Mouse (Mus musculus): ENCODE measurements around the gene Nr1d1. TPM values are rescaled to one million over a fixed set of nuclear protein-coding genes. Genes with fewer than 3 reads are reported as not detected.
A peak's percentile ranks its signal among the peaks of the same experiment; 100 is the strongest.

Gene Nr1d1
- polyA plus RNA-seq, 1 experiment from 2014 or later = 2.5 TPM

GRCm38 (mm10) chr11:98729119-98729588 lies 46.0 kb downstream of the Nr1d1 start, which contains the start of gene Med24:
Med24 (minus strand) TSS chr11:98729435.
- Histone ChIP-seq H3K4me3 (ENCODE audit: low read depth, low read length) (peak within 1 kb of the TSS; percentile 51), H3K9me3 (ENCODE audit: control insufficient read depth, low read length) (0 out of 2 replicates have a peak, but pooled peaks cover 2% of the 10 kb centered on the region), H3K9ac (ENCODE audit: low read length) (peak within 1 kb of the TSS; percentile 63), H3K27ac (ENCODE audit: low read depth) (no peak within 1 kb of the TSS), H3K4me2 (ENCODE audit: low read length) (peak within 1 kb of the TSS; percentile 90), H3K27me3 (replicated peaks; ENCODE audit: control insufficient read depth, insufficient read depth, low read length) (no peaks in the 10 kb centered on the region), H3K4me1 (replicated peaks; ENCODE audit: control insufficient read depth, insufficient read depth, low read length) (peaks cover 5% of the 10 kb centered on the region; the same call in 1 of the 2 replicates), H3K36me3 (ENCODE audit: control insufficient read depth, insufficient read depth, low read length) (peaks cover 12% of the 10 kb centered on the region)
- WGBS = 0% methylated on average over 16 of the region's 16 CpGs
- ATAC-seq (replicated peaks; ENCODE audit: low FRiP score, low TSS enrichment, low read depth) (peak; percentile 88), DNase-seq (ENCODE audit: low spot score) (peak; percentile 85)

- no peak overlapping the region for H3K4me3 ChIP-seq (ENCODE audit: low read depth, low read length)
- H3K9ac ChIP-seq (ENCODE audit: low read length) = no peak overlapping the region
- no peak for ATAC-seq (replicated peaks; ENCODE audit: low FRiP score, low TSS enrichment, low read depth)
- DNase-seq (ENCODE audit: low spot score) = no peak
- peaks cover 14% of the 10 kb centered on the region for H3K36me3 ChIP-seq (ENCODE audit: control insufficient read depth, insufficient read depth, low read length)
- WGBS = 95% methylated on average over 15 of the region's 15 CpGs
- peaks cover 5% of the 10 kb centered on the region; the same call in 1 of the 2 replicates for H3K4me1 ChIP-seq (replicated peaks; ENCODE audit: control insufficient read depth, insufficient read depth, low read length)
- H3K27me3 ChIP-seq (replicated peaks; ENCODE audit: control insufficient read depth, insufficient read depth, low read length) = no peaks in the 10 kb centered on the region
- no peak overlapping the region for H3K4me2 ChIP-seq (ENCODE audit: low read length)
- H3K27ac ChIP-seq (ENCODE audit: low read depth) = no peak overlapping the region
- H3K9me3 ChIP-seq (ENCODE audit: control insufficient read depth, low read length) = no peaks in the 10 kb centered on the region
These were observed 49.1 kb downstream of the Nr1d1 start for GRCm38 (mm10) chr11:98725926-98726506.

GRCm38 (mm10) chr11:98723098-98723497 lies 52.0 kb downstream of the Nr1d1 start:
- ATAC-seq (replicated peaks; ENCODE audit: low FRiP score, low TSS enrichment, low read depth) (no peak), DNase-seq (ENCODE audit: low spot score) (no peak)
- no peaks in the 10 kb centered on the region for H3K27me3 ChIP-seq (replicated peaks; ENCODE audit: control insufficient read depth, insufficient read depth, low read length)
- H3K9ac ChIP-seq (ENCODE audit: low read length) = no peak overlapping the region
- 69% methylated on average over 7 of the region's 7 CpGs for WGBS
- no peaks in the 10 kb centered on the region for H3K9me3 ChIP-seq (ENCODE audit: control insufficient read depth, low read length)
- no peak overlapping the region for H3K27ac ChIP-seq (ENCODE audit: low read depth)
- H3K4me1 ChIP-seq (replicated peaks; ENCODE audit: control insufficient read depth, insufficient read depth, low read length) = no peaks in the 10 kb centered on the region; the same call in 1 of the 2 replicates
- H3K36me3 ChIP-seq (ENCODE audit: control insufficient read depth, insufficient read depth, low read length) = peaks cover 24% of the 10 kb centered on the region
- no peak overlapping the region for H3K4me2 ChIP-seq (ENCODE audit: low read length)
- no peak overlapping the region for H3K4me3 ChIP-seq (ENCODE audit: low read depth, low read length)

GRCm38 (mm10) chr11:98721458-98722226 lies 53.5 kb downstream of the Nr1d1 start:
- no peaks in the 10 kb centered on the region for H3K9me3 ChIP-seq (ENCODE audit: control insufficient read depth, low read length)
- no peak for DNase-seq (ENCODE audit: low spot score)
- no peaks in the 10 kb centered on the region; the same call in 1 of the 2 replicates for H3K4me1 ChIP-seq (replicated peaks; ENCODE audit: control insufficient read depth, insufficient read depth, low read length)
- no peaks in the 10 kb centered on the region for H3K27me3 ChIP-seq (replicated peaks; ENCODE audit: control insufficient read depth, insufficient read depth, low read length)
- ATAC-seq (replicated peaks; ENCODE audit: low FRiP score, low TSS enrichment, low read depth) = no peak
- H3K9ac ChIP-seq (ENCODE audit: low read length) = no peak overlapping the region
- no peak overlapping the region for H3K4me3 ChIP-seq (ENCODE audit: low read depth, low read length)
- H3K27ac ChIP-seq (ENCODE audit: low read depth) = peak overlapping the region; percentile 25; the same call in 1 of the 2 replicates
- H3K36me3 ChIP-seq (ENCODE audit: control insufficient read depth, insufficient read depth, low read length) = peaks cover 22% of the 10 kb centered on the region
- H3K4me2 ChIP-seq (ENCODE audit: low read length) = no peak overlapping the region
- 50% methylated on average over 24 of the region's 24 CpGs for WGBS

GRCm38 (mm10) chr11:98720756-98721155 lies 54.4 kb downstream of the Nr1d1 start:
- Histone ChIP-seq H3K9ac (ENCODE audit: low read length) (no peak overlapping the region), H3K4me3 (ENCODE audit: low read depth, low read length) (no peak overlapping the region), H3K9me3 (ENCODE audit: control insufficient read depth, low read length) (no peaks in the 10 kb centered on the region), H3K4me1 (replicated peaks; ENCODE audit: control insufficient read depth, insufficient read depth, low read length) (no peaks in the 10 kb centered on the region; the same call in 1 of the 2 replicates), H3K36me3 (ENCODE audit: control insufficient read depth, insufficient read depth, low read length) (peaks cover 25% of the 10 kb centered on the region), H3K27me3 (replicated peaks; ENCODE audit: control insufficient read depth, insufficient read depth, low read length) (no peaks in the 10 kb centered on the region), H3K27ac (ENCODE audit: low read depth) (no peak overlapping the region), H3K4me2 (ENCODE audit: low read length) (no peak overlapping the region)
- no peak for DNase-seq (ENCODE audit: low spot score)
- no peak for ATAC-seq (replicated peaks; ENCODE audit: low FRiP score, low TSS enrichment, low read depth)
- WGBS = 83% methylated on average over 2 of the region's 2 CpGs

Other genes with a start within 250 kb of the Nr1d1 start
- 0.16 and 0.19 TPM in 2 replicates for gene Ikzf3, start 229.3 kb downstream of the Nr1d1 start, polyA plus RNA-seq (2014; fragmentation: Nextera tagmentation; extraction: Ambion mirVana)
- gene Zpbp2, start 224.2 kb downstream of the Nr1d1 start, polyA plus RNA-seq (2014; fragmentation: Nextera tagmentation; extraction: Ambion mirVana) = 0.28 and 0.57 TPM in 2 replicates
- 7.2 and 8.5 TPM in 2 replicates for gene Ormdl3, start 188.0 kb downstream of the Nr1d1 start, polyA plus RNA-seq (2014; fragmentation: Nextera tagmentation; extraction: Ambion mirVana)
- not detected in 2 replicates for gene Lrrc3c, start 177.0 kb downstream of the Nr1d1 start, polyA plus RNA-seq (2014; fragmentation: Nextera tagmentation; extraction: Ambion mirVana)
- gene Gm12355, start 149.7 kb downstream of the Nr1d1 start, polyA plus RNA-seq (2014; fragmentation: Nextera tagmentation; extraction: Ambion mirVana) = 1.2 and 1.3 TPM in 2 replicates
- not detected in 2 replicates for gene Gsdma3, start 149.0 kb downstream of the Nr1d1 start, polyA plus RNA-seq (2014; fragmentation: Nextera tagmentation; extraction: Ambion mirVana)
- not detected in 2 replicates for gene Gsdma2, start 128.6 kb downstream of the Nr1d1 start, polyA plus RNA-seq (2014; fragmentation: Nextera tagmentation; extraction: Ambion mirVana)
- gene Gsdma, start 111.0 kb downstream of the Nr1d1 start, polyA plus RNA-seq (2014; fragmentation: Nextera tagmentation; extraction: Ambion mirVana) = not detected in 2 replicates
- 141 and 149 TPM in 2 replicates for gene Psmd3, start 92.8 kb downstream of the Nr1d1 start, polyA plus RNA-seq (2014; fragmentation: Nextera tagmentation; extraction: Ambion mirVana)
- not detected in 2 replicates for gene Csf3, start 74.1 kb downstream of the Nr1d1 start, polyA plus RNA-seq (2014; fragmentation: Nextera tagmentation; extraction: Ambion mirVana)
- gene Med24, start 45.9 kb downstream of the Nr1d1 start, polyA plus RNA-seq (2014; fragmentation: Nextera tagmentation; extraction: Ambion mirVana) = 43.0 and 48.0 TPM in 2 replicates
- gene Thra, start 34.7 kb downstream of the Nr1d1 start, polyA plus RNA-seq (2014; fragmentation: Nextera tagmentation; extraction: Ambion mirVana) = 60.7 and 63.8 TPM in 2 replicates
- 17.5 and 19.1 TPM in 2 replicates for gene Msl1, start 20.2 kb upstream of the Nr1d1 start, polyA plus RNA-seq (2014; fragmentation: Nextera tagmentation; extraction: Ambion mirVana)
- 34.5 and 37.3 TPM in 2 replicates for gene Casc3, start 29.6 kb upstream of the Nr1d1 start, polyA plus RNA-seq (2014; fragmentation: Nextera tagmentation; extraction: Ambion mirVana)
- 1.5 and 2.2 TPM in 2 replicates for gene Rapgefl1, start 61.5 kb upstream of the Nr1d1 start, polyA plus RNA-seq (2014; fragmentation: Nextera tagmentation; extraction: Ambion mirVana)
- gene Wipf2, start 88.3 kb upstream of the Nr1d1 start, polyA plus RNA-seq (2014; fragmentation: Nextera tagmentation; extraction: Ambion mirVana) = 5.1 and 5.3 TPM in 2 replicates
- gene Cdc6, start 132.5 kb upstream of the Nr1d1 start, polyA plus RNA-seq (2014; fragmentation: Nextera tagmentation; extraction: Ambion mirVana) = 32.5 and 32.9 TPM in 2 replicates
- gene Rara, start 152.5 kb upstream of the Nr1d1 start, polyA plus RNA-seq (2014; fragmentation: Nextera tagmentation; extraction: Ambion mirVana) = 42.4 and 43.6 TPM in 2 replicates
- gene Gjd3, start 207.7 kb upstream of the Nr1d1 start, polyA plus RNA-seq (2014; fragmentation: Nextera tagmentation; extraction: Ambion mirVana) = 0.22 TPM in 1 of 2 replicates, not detected in the other
- gene Top2a, start 248.9 kb upstream of the Nr1d1 start, polyA plus RNA-seq (2014; fragmentation: Nextera tagmentation; extraction: Ambion mirVana) = 248 and 272 TPM in 2 replicates